Mouse (Mus musculus) Patski (cell line): ENCODE data around the gene Btaf1. TPM values are rescaled to one million over a fixed set of nuclear protein-coding genes. Genes with fewer than 3 reads are reported as not detected.
"Not testable (repeated sequence)": the region's sequence is repeated elsewhere in the genome, so short reads cannot be mapped to it uniquely, and the experiment has no call there.

Experiments
- ATAC-seq: fragments of 100-300 bp; one replicate; pipeline ENCODE4 v1.8.0; 2021
- CTCF ChIA-PET: fragments of 350-600 bp; sonication (Branson Sonifier 250); formaldehyde crosslinking; loops from one replicate; lab custom pipeline; 2022; ENCODE audit warnings: inconsistent platforms; lab: Charles Lee
- POLR2A ChIA-PET: fragments of 350-600 bp; sonication (Branson Sonifier 250); formaldehyde crosslinking; loops from one replicate; lab custom pipeline; 2022; ENCODE audit warnings: antibody characterized with exemption, inconsistent platforms; lab: Charles Lee
- DNase-seq: peaks from one replicate; pipeline ENCODE4 v3.0.0-alpha.2; 2011; ENCODE audit warnings: low read depth, low spot score
- H3K27me3 ChIP-seq: fragments of 371-371 bp; one replicate; pipeline ENCODE4 v1.5.1; 2021
- CTCF ChIP-seq: fragments of 100-300 bp; IDR thresholded peaks from one replicate; pipeline ENCODE4 v1.5.1; 2021
- in situ Hi-C: fragments of 300-500 bp; cut with MboI; formaldehyde crosslinking; loops from 3 replicates; pipeline ENCODE4 v1.11.1; 2018; ENCODE audit warnings: low pct_unique_long_range_greater_than_20kb, mixed read lengths
- polyA plus RNA-seq: library from polyadenylated mRNA; unstranded; gene quantifications from one replicate; pipeline ENCODE4 v1.2.3, GENCODE M21; 2021

Gene Btaf1
- polyA plus RNA-seq, 1 experiment from 2014 or later = 24.3 TPM

GRCm38 (mm10) chr19:36940064-36940463 is 14.2 kb downstream of the Btaf1 start:
- in situ Hi-C loops = no loop called here
- TF ChIP-seq CTCF = no peak
- ChIA-PET CTCF (no interaction called here), POLR2A (interaction anchor here (0.7 to 1.9 kb wide), 2 partner anchors 12 to 134 kb away, joined by 3 to 7 read pairs; no protein-coding TSS in a partner anchor)
- DNase-seq (no peak), ATAC-seq (no peak)
- no peaks in the 10 kb centered on the region for H3K27me3 ChIP-seq

- H3K27me3 ChIP-seq = no peaks in the 10 kb centered on the region
- DNase-seq (no peak), ATAC-seq (no peak)
- TF ChIP-seq CTCF = no peak
- ChIA-PET POLR2A (no interaction called here), CTCF (interaction anchor here (1.4 kb wide), 1 partner anchor 13 kb away, joined by 3 read pairs; no protein-coding TSS in a partner anchor)
- in situ Hi-C loops = no loop called here
Measured at GRCm38 (mm10) chr19:36953637-36954206, 27.8 kb downstream of the Btaf1 start.

DNA sequence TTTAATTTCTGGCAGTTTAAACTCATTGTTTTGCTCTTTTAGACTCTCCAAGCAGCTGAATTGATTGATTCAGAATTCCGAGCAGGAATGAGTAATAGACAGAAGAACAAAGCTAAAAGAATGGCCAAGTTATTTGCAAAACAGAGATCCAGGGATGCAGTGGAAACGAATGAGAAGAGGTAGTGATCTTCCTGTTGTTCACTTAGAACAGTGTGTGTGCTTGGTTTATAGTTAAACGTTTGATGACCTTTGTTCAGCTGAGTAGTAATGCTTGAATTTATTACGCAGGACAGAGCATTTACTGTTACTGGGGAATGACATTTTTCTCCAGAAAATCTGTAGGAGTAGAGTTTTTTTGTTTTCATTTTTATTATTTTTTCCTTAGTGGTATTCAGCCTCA is 32.5 kb downstream of the Btaf1 start:
- no peak for DNase-seq
- ATAC-seq = no peak
- ChIA-PET POLR2A (no interaction called here), CTCF (no interaction called here)
- in situ Hi-C loops = no loop called here
- H3K27me3 ChIP-seq = no peaks in the 10 kb centered on the region
- TF ChIP-seq CTCF = no peak

- TF ChIP-seq CTCF = no peak
- no peak for DNase-seq
- ChIA-PET POLR2A (no interaction called here), CTCF (no interaction called here)
- no peak for ATAC-seq
- H3K27me3 ChIP-seq = no peaks in the 10 kb centered on the region
- in situ Hi-C loops = no loop called here
Measured at GRCm38 (mm10) chr19:36961320-36961719, 35.4 kb downstream of the Btaf1 start.

- CTCF ChIA-PET = interaction anchor here (0.8 kb wide), 1 partner anchor 13 kb away, joined by 3 read pairs; no protein-coding TSS in a partner anchor
- POLR2A ChIA-PET, H3K27me3 ChIP-seq, in situ Hi-C loops, DNase-seq, ATAC-seq: not testable (repeated sequence)
Measured at GRCm38 (mm10) chr19:36962544-36963260, 36.8 kb downstream of the Btaf1 start.

DNA sequence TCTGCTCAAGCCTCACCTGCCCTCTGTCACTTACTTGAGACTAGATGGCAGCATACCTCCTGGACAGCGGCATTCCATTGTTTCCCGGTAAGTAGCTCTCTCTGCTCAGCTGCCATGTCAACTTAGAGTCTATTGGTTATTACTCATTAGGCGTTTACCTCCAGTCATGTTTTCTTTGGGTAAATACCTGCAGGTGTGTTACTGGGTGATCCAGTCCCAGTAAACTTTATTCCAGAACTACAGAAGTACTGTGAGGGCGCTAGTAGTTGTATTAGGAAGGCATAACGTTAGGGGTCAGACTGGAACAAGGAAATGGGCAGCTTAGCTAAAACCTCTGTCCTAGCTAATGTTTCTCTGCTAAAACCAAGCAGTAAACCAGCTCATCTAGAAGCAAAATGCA is 78.7 kb downstream of the Btaf1 start:
- no peak for ATAC-seq
- ChIA-PET CTCF (interaction anchor here (1.0 to 2.3 kb wide), 6 partner anchors 12 to 77 kb away, joined by 3 to 6 read pairs (median 4); no protein-coding TSS in a partner anchor), POLR2A (interaction anchor here (0.6 kb wide), 1 partner anchor 42 kb away, joined by 6 read pairs; no protein-coding TSS in a partner anchor)
- DNase-seq = no peak
- H3K27me3 ChIP-seq = no peaks in the 10 kb centered on the region
- in situ Hi-C loops = no loop called here
- no peak for TF ChIP-seq CTCF

GRCm38 (mm10) chr19:37009878-37010281 is 84.0 kb downstream of the Btaf1 start:
- ChIA-PET POLR2A (no interaction called here), CTCF (interaction anchor here (1.1 to 1.5 kb wide), 2 partner anchors 16 to 36 kb away, joined by 3 read pairs; no protein-coding TSS in a partner anchor)
- no peak for TF ChIP-seq CTCF
- H3K27me3 ChIP-seq = no peaks in the 10 kb centered on the region
- no peak for ATAC-seq
- DNase-seq = no peak
- in situ Hi-C loops = no loop called here

DNA sequence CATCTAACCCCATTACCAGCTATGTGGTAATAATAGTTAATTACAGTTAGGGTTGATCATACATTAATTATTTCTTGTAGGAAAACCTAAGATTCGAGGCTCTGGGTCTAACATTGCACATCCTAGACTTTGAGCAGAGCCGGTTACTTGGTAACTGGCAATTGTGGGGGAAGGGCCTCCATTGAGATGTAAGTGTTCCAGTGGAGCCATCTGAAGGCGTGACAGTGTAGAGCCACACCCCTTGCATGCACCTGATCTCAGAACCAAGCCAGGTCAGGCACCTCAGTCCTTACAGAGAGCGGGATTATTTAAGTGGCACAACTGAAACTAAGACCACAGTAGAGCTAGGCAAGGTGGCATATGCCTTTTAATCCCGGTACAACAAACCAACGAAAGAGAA is 87.6 kb downstream of the Btaf1 start:
- CTCF ChIA-PET = interaction anchor here (1.4 kb wide), 1 partner anchor 10 kb away, joined by 3 read pairs; no protein-coding TSS in a partner anchor
- no peak for TF ChIP-seq CTCF
- in situ Hi-C loops = no loop called here
- POLR2A ChIA-PET = no interaction called here
- ATAC-seq (no peak), DNase-seq (no peak)
- no peaks in the 10 kb centered on the region for H3K27me3 ChIP-seq

DNA sequence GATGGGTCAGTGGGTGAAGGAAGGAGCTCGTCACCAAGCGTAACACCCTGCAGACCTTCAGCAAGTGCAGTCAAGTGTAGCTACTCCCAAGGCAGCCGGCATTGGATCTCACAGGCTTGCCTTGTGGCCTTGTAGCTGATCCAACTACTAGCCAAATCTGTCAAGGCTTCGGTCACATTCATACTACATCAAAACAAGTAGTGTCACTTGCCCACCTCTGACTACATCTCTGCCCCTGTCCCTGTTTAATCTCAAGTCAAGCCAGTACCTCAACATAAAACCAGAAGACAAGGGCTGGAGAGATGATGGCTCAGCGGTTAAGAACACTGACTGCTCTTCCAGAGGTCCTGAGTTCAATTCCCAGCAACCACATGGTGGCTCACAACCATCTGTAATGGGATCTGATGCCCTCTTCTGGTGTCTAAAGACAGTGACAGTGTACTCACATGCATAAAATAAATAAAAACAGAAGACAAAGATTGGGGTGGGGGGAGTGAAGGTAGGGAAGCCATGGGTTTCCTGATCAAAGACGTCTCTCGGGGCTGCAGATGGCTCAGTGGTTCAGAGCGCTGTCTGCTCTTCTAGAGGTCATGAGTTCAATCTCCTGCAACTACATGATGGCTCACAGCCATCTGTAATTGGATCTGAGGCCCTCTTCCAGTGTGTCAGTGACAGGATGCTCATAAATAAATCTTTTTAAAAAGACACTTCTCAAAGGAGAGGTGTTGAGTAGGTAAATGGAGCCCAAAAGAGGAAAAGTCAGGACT is 88.5 kb downstream of the Btaf1 start:
- ChIA-PET CTCF (interaction anchor here (2.5 kb wide), 1 partner anchor 11 kb away, joined by 7 read pairs; no protein-coding TSS in a partner anchor), POLR2A (no interaction called here)
- in situ Hi-C loops = no loop called here
- H3K27me3 ChIP-seq = no peaks in the 10 kb centered on the region
- DNase-seq (no peak), ATAC-seq (no peak)
- TF ChIP-seq CTCF = no peak

GRCm38 (mm10) chr19:37016890-37017289 is 91.0 kb downstream of the Btaf1 start:
- TF ChIP-seq CTCF = no peak
- DNase-seq = no peak
- no peak for ATAC-seq
- in situ Hi-C loops = no loop called here
- ChIA-PET CTCF (interaction anchor here (1.0 to 2.5 kb wide), 5 partner anchors 10 to 17 kb away, joined by 3 to 7 read pairs (median 4); no protein-coding TSS in a partner anchor), POLR2A (no interaction called here)
- H3K27me3 ChIP-seq = no peaks in the 10 kb centered on the region
